31 mouse cellular contexts compared by ENCODE assay signal in genomic region chr19:21337201-21337600, GRCm38 (mm10).
"Had no signal": no experiment of that assay in that cellular context is flagged by ENCODE, and none has a peak within 500 bp of the region (broad histone marks: within the 10 kb centered on the region; RNA-seq: fewer than 3 reads in every experiment).

No protein-coding gene starts in this region.

- H3K27me3 ChIP-seq: limb, embryonic 12.5 days; limb, embryonic 13.5 days; limb, embryonic 15.5 days; liver, embryonic 12.5 days; liver, embryonic 13.5 days; liver, embryonic 15.5 days; lung, embryonic 15.5 days; megakaryocyte, embryonic 14.5 days; midbrain, embryonic 12.5 days; midbrain, embryonic 13.5 days; midbrain, embryonic 15.5 days; neural tube, embryonic 12.5 days; neural tube, embryonic 13.5 days had no signal

- H3K4me3 ChIP-seq: limb, embryonic 10.5 days; limb, embryonic 12.5 days; limb, embryonic 13.5 days; limb, embryonic 15.5 days; liver, embryonic 12.5 days; liver, embryonic 13.5 days; liver, embryonic 15.5 days; lung, embryonic 15.5 days; megakaryocyte, embryonic 14.5 days; midbrain, embryonic 10.5 days; midbrain, embryonic 12.5 days; midbrain, embryonic 13.5 days; midbrain, embryonic 15.5 days; myocyte; neural tube, embryonic 12.5 days; neural tube, embryonic 13.5 days had no signal

- H3K4me1 ChIP-seq: limb, embryonic 10.5 days; limb, embryonic 12.5 days; limb, embryonic 13.5 days; limb, embryonic 15.5 days; liver, embryonic 12.5 days; liver, embryonic 13.5 days; liver, embryonic 15.5 days; lung, embryonic 15.5 days; midbrain, embryonic 10.5 days; midbrain, embryonic 12.5 days; midbrain, embryonic 15.5 days; neural tube, embryonic 12.5 days; neural tube, embryonic 13.5 days had no signal

- H3K36me3 ChIP-seq: limb, embryonic 10.5 days; limb, embryonic 12.5 days; limb, embryonic 13.5 days; limb, embryonic 15.5 days; liver, embryonic 12.5 days; liver, embryonic 13.5 days; liver, embryonic 15.5 days; lung, embryonic 15.5 days; midbrain, embryonic 10.5 days; midbrain, embryonic 12.5 days; midbrain, embryonic 13.5 days; midbrain, embryonic 15.5 days; neural tube, embryonic 12.5 days; neural tube, embryonic 13.5 days had no signal

- H3K4me2 ChIP-seq: limb, embryonic 12.5 days; limb, embryonic 13.5 days; limb, embryonic 15.5 days; liver, embryonic 11.5 days; liver, embryonic 12.5 days; liver, embryonic 13.5 days; liver, embryonic 15.5 days; lung, embryonic 14.5 days; lung, embryonic 15.5 days; midbrain, embryonic 12.5 days; midbrain, embryonic 13.5 days; midbrain, embryonic 15.5 days; neural tube, embryonic 12.5 days; neural tube, embryonic 13.5 days had no signal

- H3K9ac ChIP-seq: limb, embryonic 12.5 days; limb, embryonic 13.5 days; limb, embryonic 15.5 days; liver, embryonic 12.5 days; liver, embryonic 13.5 days; liver, embryonic 14.5 days; liver, embryonic 15.5 days; liver, postnatal 0 days; lung, embryonic 14.5 days; lung, embryonic 15.5 days; midbrain, embryonic 12.5 days; midbrain, embryonic 13.5 days; midbrain, embryonic 15.5 days; neural tube, embryonic 12.5 days; neural tube, embryonic 13.5 days had no signal

- H3K9me3 ChIP-seq: limb, embryonic 10.5 days; limb, embryonic 12.5 days; limb, embryonic 13.5 days; limb, embryonic 15.5 days; liver, embryonic 12.5 days; liver, embryonic 13.5 days; liver, embryonic 15.5 days; lung, embryonic 15.5 days; midbrain, embryonic 10.5 days; midbrain, embryonic 12.5 days; midbrain, embryonic 13.5 days; midbrain, embryonic 15.5 days; neural tube, embryonic 12.5 days; neural tube, embryonic 13.5 days had no signal

- ATAC-seq: liver, embryonic 12.5 days; liver, postnatal 0 days; lung, postnatal 0 days; midbrain, embryonic 13.5 days; midbrain, embryonic 15.5 days; midbrain, embryonic 16.5 days had no signal

- H3K27ac ChIP-seq: limb, embryonic 10.5 days; limb, embryonic 12.5 days; limb, embryonic 13.5 days; limb, embryonic 15.5 days; liver, embryonic 12.5 days; liver, embryonic 13.5 days; liver, embryonic 14.5 days; liver, embryonic 15.5 days; lung, embryonic 15.5 days; macrophage; midbrain, embryonic 10.5 days; midbrain, embryonic 12.5 days; midbrain, embryonic 13.5 days; midbrain, embryonic 15.5 days; neural tube, embryonic 12.5 days; neural tube, embryonic 13.5 days had no signal

- DNase-seq: left cerebral cortex, postnatal 4 days; liver; liver, embryonic 13.5 days; liver, postnatal 0 days; lung, adult 18-20 months; lung, adult 2 months; lung, embryonic 14.5 days; lung, postnatal 10 days; lung, postnatal 14 days; lung, postnatal 36 days; lung, postnatal 4 days had no signal
